Mouse (Mus musculus) kidney, embryonic 14.5 days (tissue): Measurements from ENCODE around the gene Nol11. TPM values are rescaled to one million over a fixed set of nuclear protein-coding genes. Genes with fewer than 3 reads are reported as not detected.

Source experiments
- ATAC-seq: fragments of 200-750 bp; cut with Nextera tagmentation; 2 replicates; pipeline ENCODE4 v1.8.0; 2017; ENCODE audit warnings: moderate number of reproducible peaks, mild to moderate bottlenecking, moderate TSS enrichment, moderate library complexity; ENCODE audit not compliant: low FRiP score, low TSS enrichment
- H3K27ac ChIP-seq: fragments of 300-500 bp; sonication (generic); 2 replicates; pipeline ENCODE4 v1.5.1; 2014; ENCODE audit warnings: low read depth, mild to moderate bottlenecking, low read length, moderate library complexity, mixed read lengths
- H3K27me3 ChIP-seq: fragments of 300-500 bp; sonication (generic); 2 replicates; pipeline ENCODE4 v1.6.1; 2014; ENCODE audit warnings: mild to moderate bottlenecking, low read length; ENCODE audit not compliant: control insufficient read depth, insufficient read depth
- H3K36me3 ChIP-seq: fragments of 300-500 bp; sonication (generic); 2 replicates; pipeline ENCODE4 v1.6.1; 2014; ENCODE audit warnings: low read length, mixed read lengths; ENCODE audit not compliant: control insufficient read depth, insufficient read depth
- H3K4me1 ChIP-seq: fragments of 300-500 bp; sonication (generic); 2 replicates; pipeline ENCODE4 v1.6.1; 2014; ENCODE audit warnings: low read length, mixed read lengths; ENCODE audit not compliant: control insufficient read depth, insufficient read depth
- H3K4me2 ChIP-seq: fragments of 300-500 bp; sonication (generic); replicated peaks from 2 replicates; pipeline ENCODE4 v1.6.1; 2014; ENCODE audit warnings: low read depth, mild to moderate bottlenecking, low read length
- H3K4me3 ChIP-seq: fragments of 300-500 bp; sonication (generic); 2 replicates; pipeline ENCODE4 v1.5.1; 2014; ENCODE audit warnings: mild to moderate bottlenecking, low read length
- H3K9ac ChIP-seq: fragments of 300-500 bp; sonication (generic); 2 replicates; pipeline ENCODE4 v1.6.1; 2014; ENCODE audit warnings: low read depth, mild to moderate bottlenecking, low read length, moderate library complexity
- H3K9me3 ChIP-seq: fragments of 300-500 bp; sonication (generic); 2 replicates; pipeline ENCODE4 v1.6.1; 2016; ENCODE audit warnings: low read length; ENCODE audit not compliant: control insufficient read depth
- WGBS: fragments of 180-500 bp; shearing (Covaris S2); extraction: QIAGEN DNeasy Blood & Tissue Kit; methylation state at CpG from one replicate; pipeline ENCODE4 v1.1.7; 2014; 5-methylcytosine and 5-hydroxymethylcytosine counted together
- polyA plus RNA-seq: library from polyadenylated mRNA; unstranded; fragments of >200 nt; fragmentation: Nextera tagmentation; extraction: Ambion mirVana; gene quantifications from 2 replicates; pipeline ENCODE4 v1.2.1, GENCODE M21; 2014

The Nol11 gene
- polyA plus RNA-seq, 1 experiment from 2014 or later: 70.4 TPM

GRCm38 (mm10) chr11:107223667-107224214 lies 34.6 kb upstream of the Nol11 start:
- Histone ChIP-seq H3K4me3 (no peak overlapping the region), H3K27me3 (no peaks in the 10 kb centered on the region), H3K4me1 (no peaks in the 10 kb centered on the region), H3K9me3 (no peaks in the 10 kb centered on the region), H3K9ac (no peak overlapping the region), H3K4me2 (no peak overlapping the region), H3K36me3 (no peaks in the 10 kb centered on the region; the same call in 1 of the 2 replicates), H3K27ac (no peak overlapping the region)
- no peak for ATAC-seq
- WGBS: 57% methylated on average over 8 of the region's 8 CpGs

GRCm38 (mm10) chr11:107223169-107223561 lies 34.0 kb upstream of the Nol11 start:
- H3K27ac ChIP-seq: no peak overlapping the region
- no peak for ATAC-seq

DNA sequence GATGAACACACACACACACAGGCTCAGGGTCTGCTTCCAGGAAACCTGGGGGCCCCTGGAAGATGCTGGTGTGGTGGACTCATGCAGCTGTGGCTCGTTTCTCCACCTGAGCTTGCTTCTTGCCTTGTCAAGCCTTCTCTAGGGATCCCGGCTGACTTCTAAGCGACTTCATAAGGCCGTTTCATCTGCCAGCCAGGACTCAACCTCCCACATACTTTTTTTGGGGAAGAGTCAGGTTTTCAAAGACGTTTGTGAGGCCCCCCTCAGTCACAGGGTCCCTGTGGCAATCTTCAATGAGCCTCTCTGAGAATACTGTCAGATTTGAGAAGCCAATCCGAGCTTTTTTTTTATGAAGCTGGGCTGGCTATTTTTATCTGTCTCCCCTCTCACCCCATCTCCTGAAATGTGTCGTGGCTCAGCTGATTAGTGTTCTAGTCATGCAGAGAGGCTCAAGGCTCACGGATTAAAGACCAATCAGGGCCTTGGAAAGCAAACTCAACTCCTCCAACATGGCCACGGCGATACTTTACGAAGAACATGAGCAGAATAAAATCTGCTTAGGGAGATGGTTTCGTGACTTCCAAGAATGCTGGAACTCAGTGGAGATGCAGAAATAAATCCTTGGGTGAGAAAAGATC lies 33.5 kb upstream of the Nol11 start:
- WGBS: 52% methylated on average over 12 of the region's 12 CpGs
- H3K27ac ChIP-seq: no peak overlapping the region
- no peak overlapping the region for H3K4me3 ChIP-seq

More at GRCm38 (mm10) chr11:107223169-107223561, 34.0 kb upstream of the Nol11 start:
- Histone ChIP-seq H3K4me2 (no peak overlapping the region), H3K4me3 (no peak overlapping the region), H3K36me3 (no peaks in the 10 kb centered on the region; the same call in 1 of the 2 replicates), H3K9ac (no peak overlapping the region), H3K4me1 (no peaks in the 10 kb centered on the region), H3K9me3 (no peaks in the 10 kb centered on the region), H3K27me3 (no peaks in the 10 kb centered on the region)
- 62% methylated on average over 1 of the region's 1 CpGs for WGBS

GRCm38 (mm10) chr11:107215111-107215510 lies 25.9 kb upstream of the Nol11 start:
- ATAC-seq: no peak
- Histone ChIP-seq H3K9me3 (no peaks in the 10 kb centered on the region), H3K27me3 (no peaks in the 10 kb centered on the region), H3K36me3 (0 out of 2 replicates have a peak, but pooled peaks cover 3% of the 10 kb centered on the region), H3K4me2 (no peak overlapping the region), H3K9ac (no peak overlapping the region), H3K27ac (no peak overlapping the region), H3K4me3 (no peak overlapping the region), H3K4me1 (no peaks in the 10 kb centered on the region)
- 93% methylated on average over 9 of the region's 9 CpGs for WGBS

More for the DNA sequence above, 33.5 kb upstream of the Nol11 start:
- Histone ChIP-seq H3K9ac (no peak overlapping the region), H3K9me3 (no peaks in the 10 kb centered on the region), H3K4me2 (no peak overlapping the region), H3K27me3 (no peaks in the 10 kb centered on the region), H3K4me1 (no peaks in the 10 kb centered on the region), H3K36me3 (no peaks in the 10 kb centered on the region)
- ATAC-seq: no peak

- H3K27me3 ChIP-seq: no peaks in the 10 kb centered on the region
- no peak overlapping the region for H3K4me3 ChIP-seq
- no peak overlapping the region for H3K4me2 ChIP-seq
- 72% methylated on average over 5 of the region's 5 CpGs for WGBS
- H3K27ac ChIP-seq: no peak overlapping the region
- no peak for ATAC-seq
- no peak overlapping the region for H3K9ac ChIP-seq
- H3K4me1 ChIP-seq: no peaks in the 10 kb centered on the region
- 0 out of 2 replicates have a peak, but pooled peaks cover 3% of the 10 kb centered on the region for H3K36me3 ChIP-seq
- no peaks in the 10 kb centered on the region for H3K9me3 ChIP-seq
These were observed 24.6 kb upstream of the Nol11 start for GRCm38 (mm10) chr11:107213745-107214144.

GRCm38 (mm10) chr11:107209818-107210217 lies 20.6 kb upstream of the Nol11 start:
- no peaks in the 10 kb centered on the region for H3K36me3 ChIP-seq
- 85% methylated on average over 13 of the region's 13 CpGs for WGBS
- ATAC-seq: no peak

GRCm38 (mm10) chr11:107201773-107202172 lies 12.6 kb upstream of the Nol11 start:
- Histone ChIP-seq H3K4me2 (no peak overlapping the region), H3K9ac (no peak overlapping the region), H3K27ac (no peak overlapping the region), H3K9me3 (no peaks in the 10 kb centered on the region), H3K4me1 (no peaks in the 10 kb centered on the region), H3K4me3 (no peak overlapping the region), H3K36me3 (no peaks in the 10 kb centered on the region), H3K27me3 (no peaks in the 10 kb centered on the region; the same call in 1 of the 2 replicates)
- 86% methylated on average over 11 of the region's 11 CpGs for WGBS
- no peak for ATAC-seq

More at GRCm38 (mm10) chr11:107209818-107210217, 20.6 kb upstream of the Nol11 start:
- Histone ChIP-seq H3K9ac (no peak overlapping the region), H3K27me3 (no peaks in the 10 kb centered on the region), H3K4me1 (no peaks in the 10 kb centered on the region), H3K4me3 (no peak overlapping the region), H3K27ac (no peak overlapping the region), H3K9me3 (no peaks in the 10 kb centered on the region), H3K4me2 (no peak overlapping the region)

DNA sequence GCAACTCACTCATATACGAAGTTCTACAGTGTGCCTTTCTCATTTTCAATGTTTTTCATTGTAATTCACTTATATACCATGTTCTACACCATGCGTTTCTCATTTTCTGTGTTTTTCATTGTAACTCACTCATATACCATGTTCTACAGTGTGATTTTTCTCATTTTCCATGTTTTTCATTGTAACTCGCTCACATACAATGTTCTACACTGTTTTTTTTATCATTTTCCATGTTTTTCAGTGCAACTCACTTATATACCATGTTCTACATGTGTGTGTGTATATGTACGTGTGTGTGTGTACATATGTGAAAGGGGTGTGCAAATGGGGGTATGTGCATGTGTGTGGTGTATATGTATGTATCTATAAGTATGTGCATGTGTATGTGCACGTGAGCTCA lies 10.1 kb upstream of the Nol11 start:
- WGBS: 81% methylated on average over 5 of the region's 5 CpGs
- no peaks in the 10 kb centered on the region for H3K36me3 ChIP-seq
- no peaks in the 10 kb centered on the region for H3K9me3 ChIP-seq
- no peak for ATAC-seq
- no peaks in the 10 kb centered on the region for H3K4me1 ChIP-seq
- no peaks in the 10 kb centered on the region; the same call in 1 of the 2 replicates for H3K27me3 ChIP-seq
- no peak overlapping the region for H3K4me2 ChIP-seq
- no peak overlapping the region for H3K27ac ChIP-seq
- H3K4me3 ChIP-seq: no peak overlapping the region
- no peak overlapping the region for H3K9ac ChIP-seq

- Histone ChIP-seq H3K4me3 (no peak overlapping the region), H3K9me3 (no peaks in the 10 kb centered on the region), H3K27me3 (no peaks in the 10 kb centered on the region), H3K4me2 (no peak overlapping the region), H3K36me3 (no peaks in the 10 kb centered on the region), H3K27ac (no peak overlapping the region), H3K9ac (no peak overlapping the region), H3K4me1 (no peaks in the 10 kb centered on the region)
- 66% methylated on average over 2 of the region's 2 CpGs for WGBS
- ATAC-seq: no peak
These were observed 6.2 kb upstream of the Nol11 start for GRCm38 (mm10) chr11:107195334-107195733.
